Mouse (Mus musculus): ENCODE measurements around the gene Vil1. TPM values are rescaled to one million over a fixed set of nuclear protein-coding genes. Genes with fewer than 3 reads are reported as not detected.

The Vil1 gene
- polyA plus RNA-seq, 1 experiment, result 892 TPM

GRCm38 (mm10) chr1:74380484-74380883, 28.7 kb upstream of the Vil1 start:
- WGBS, result 84% methylated on average over 5 of the region's 5 CpGs
- H3K36me3 ChIP-seq (ENCODE audit: control insufficient read depth, insufficient read depth, low read length), result no peaks in the 10 kb centered on the region
- H3K4me1 ChIP-seq (ENCODE audit: control insufficient read depth, insufficient read depth, insufficient read length, low read length), result peaks cover 7% of the 10 kb centered on the region
- H3K4me3 ChIP-seq (ENCODE audit: low read depth, low read length), result no peak overlapping the region
- no peak overlapping the region for H3K27ac ChIP-seq (ENCODE audit: insufficient read depth, low read depth, low read length)
- TF ChIP-seq CTCF (IDR thresholded peaks at IDR 0.05; ENCODE audit: extremely low read depth, insufficient read length, insufficient replicate concordance, low read depth, low read length) (no peak), POLR2A (IDR thresholded peaks at IDR 0.05; ENCODE audit: low read depth, low read length) (no peak)
- no peaks in the 10 kb centered on the region for H3K27me3 ChIP-seq (ENCODE audit: control insufficient read depth, insufficient read depth, low read length)

DNA sequence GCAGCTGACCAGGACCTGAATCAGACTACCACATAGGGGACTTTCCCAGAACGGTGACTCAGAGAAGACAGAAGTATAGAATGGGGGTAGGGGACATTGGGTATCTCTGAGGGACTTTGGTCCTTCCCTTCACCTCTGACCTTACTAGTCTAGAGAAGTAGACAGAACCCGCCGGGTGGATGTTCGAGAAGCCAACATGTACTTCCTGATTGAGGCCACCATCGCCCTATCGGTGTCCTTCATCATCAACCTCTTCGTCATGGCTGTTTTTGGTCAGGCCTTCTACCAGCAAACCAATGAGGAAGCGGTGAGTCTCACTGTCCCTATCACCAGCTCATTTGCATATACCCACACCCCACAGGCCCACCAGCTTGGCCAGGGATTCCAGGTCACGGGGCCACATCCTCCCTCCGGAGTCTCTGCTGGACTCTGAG, 27.6 kb upstream of the Vil1 start:
- peaks cover 7% of the 10 kb centered on the region for H3K4me1 ChIP-seq (ENCODE audit: control insufficient read depth, insufficient read depth, insufficient read length, low read length)
- no peak overlapping the region for H3K27ac ChIP-seq (ENCODE audit: insufficient read depth, low read depth, low read length)
- TF ChIP-seq POLR2A (IDR thresholded peaks at IDR 0.05; ENCODE audit: low read depth, low read length) (no peak), CTCF (IDR thresholded peaks at IDR 0.05; ENCODE audit: extremely low read depth, insufficient read length, insufficient replicate concordance, low read depth, low read length) (no peak)
- no peaks in the 10 kb centered on the region for H3K27me3 ChIP-seq (ENCODE audit: control insufficient read depth, insufficient read depth, low read length)
- 80% methylated on average over 10 of the region's 10 CpGs for WGBS
- no peaks in the 10 kb centered on the region for H3K36me3 ChIP-seq (ENCODE audit: control insufficient read depth, insufficient read depth, low read length)
- no peak overlapping the region for H3K4me3 ChIP-seq (ENCODE audit: low read depth, low read length)

- Histone ChIP-seq H3K36me3 (ENCODE audit: control insufficient read depth, insufficient read depth, low read length) (no peaks in the 10 kb centered on the region), H3K4me3 (ENCODE audit: low read depth, low read length) (no peak overlapping the region), H3K27me3 (ENCODE audit: control insufficient read depth, insufficient read depth, low read length) (no peaks in the 10 kb centered on the region), H3K4me1 (ENCODE audit: control insufficient read depth, insufficient read depth, insufficient read length, low read length) (peaks cover 9% of the 10 kb centered on the region), H3K27ac (ENCODE audit: insufficient read depth, low read depth, low read length) (no peak overlapping the region)
- TF ChIP-seq POLR2A (IDR thresholded peaks at IDR 0.05; ENCODE audit: low read depth, low read length) (no peak), CTCF (IDR thresholded peaks at IDR 0.05; ENCODE audit: extremely low read depth, insufficient read length, insufficient replicate concordance, low read depth, low read length) (no peak)
- WGBS, result 67% methylated on average over 13 of the region's 13 CpGs
These were observed 25.8 kb upstream of the Vil1 start for GRCm38 (mm10) chr1:74383385-74383784.

DNA sequence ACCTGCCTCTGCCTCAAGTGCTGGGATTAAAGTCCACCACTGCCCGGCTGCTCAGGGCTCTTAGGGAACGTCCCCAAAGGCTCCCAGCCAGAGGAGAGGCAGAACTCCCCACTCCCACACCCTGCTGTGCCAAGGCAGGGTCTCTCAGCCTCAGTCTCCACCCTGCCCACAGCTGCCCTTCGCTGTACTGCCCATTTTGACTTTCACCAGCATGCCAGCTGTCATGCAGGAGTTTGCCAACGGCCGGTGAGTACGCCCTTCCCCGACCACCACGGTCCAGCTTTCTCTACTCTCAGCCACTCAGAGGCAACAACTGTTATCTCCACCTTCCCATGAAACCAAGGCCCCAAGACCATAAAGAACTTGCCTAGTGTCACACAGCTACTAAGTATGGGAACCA, 24.7 kb upstream of the Vil1 start:
- H3K27ac ChIP-seq (ENCODE audit: insufficient read depth, low read depth, low read length), result no peak overlapping the region
- no peaks in the 10 kb centered on the region for H3K27me3 ChIP-seq (ENCODE audit: control insufficient read depth, insufficient read depth, low read length)
- WGBS, result 73% methylated on average over 8 of the region's 8 CpGs
- no peaks in the 10 kb centered on the region for H3K36me3 ChIP-seq (ENCODE audit: control insufficient read depth, insufficient read depth, low read length)
- H3K4me3 ChIP-seq (ENCODE audit: low read depth, low read length), result no peak overlapping the region
- peaks cover 6% of the 10 kb centered on the region for H3K4me1 ChIP-seq (ENCODE audit: control insufficient read depth, insufficient read depth, insufficient read length, low read length)
- TF ChIP-seq POLR2A (IDR thresholded peaks at IDR 0.05; ENCODE audit: low read depth, low read length) (no peak), CTCF (IDR thresholded peaks at IDR 0.05; ENCODE audit: extremely low read depth, insufficient read length, insufficient replicate concordance, low read depth, low read length) (no peak)

GRCm38 (mm10) chr1:74385064-74385463, 24.1 kb upstream of the Vil1 start:
- Histone ChIP-seq H3K4me3 (ENCODE audit: low read depth, low read length) (no peak overlapping the region), H3K36me3 (ENCODE audit: control insufficient read depth, insufficient read depth, low read length) (no peaks in the 10 kb centered on the region), H3K4me1 (ENCODE audit: control insufficient read depth, insufficient read depth, insufficient read length, low read length) (peaks cover 10% of the 10 kb centered on the region), H3K27me3 (ENCODE audit: control insufficient read depth, insufficient read depth, low read length) (no peaks in the 10 kb centered on the region), H3K27ac (ENCODE audit: insufficient read depth, low read depth, low read length) (no peak overlapping the region)
- WGBS, result 91% methylated on average over 10 of the region's 10 CpGs
- TF ChIP-seq POLR2A (IDR thresholded peaks at IDR 0.05; ENCODE audit: low read depth, low read length) (no peak), CTCF (IDR thresholded peaks at IDR 0.05; ENCODE audit: extremely low read depth, insufficient read length, insufficient replicate concordance, low read depth, low read length) (no peak)

DNA sequence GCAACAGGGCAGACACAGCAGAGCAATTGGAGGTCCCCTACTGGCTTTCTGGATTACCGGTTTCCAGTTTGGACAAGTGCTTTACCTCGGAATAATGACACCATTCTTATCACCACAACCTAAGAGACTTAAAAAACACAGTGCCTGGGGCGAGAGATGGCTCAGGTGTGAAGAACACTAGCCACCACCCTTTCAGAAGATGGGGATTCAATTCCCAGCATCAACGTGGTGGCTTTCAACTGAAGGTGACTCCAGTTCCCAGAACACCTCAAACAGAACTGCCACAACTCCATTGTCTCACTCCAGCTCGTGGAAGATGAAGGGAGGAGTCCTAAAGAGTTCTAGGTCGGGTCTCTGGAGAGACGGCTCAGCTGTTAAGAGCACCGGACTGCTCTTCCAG, 23.6 kb upstream of the Vil1 start:
- peaks cover 10% of the 10 kb centered on the region for H3K4me1 ChIP-seq (ENCODE audit: control insufficient read depth, insufficient read depth, insufficient read length, low read length)
- no peaks in the 10 kb centered on the region for H3K27me3 ChIP-seq (ENCODE audit: control insufficient read depth, insufficient read depth, low read length)
- H3K27ac ChIP-seq (ENCODE audit: insufficient read depth, low read depth, low read length), result no peak overlapping the region
- H3K36me3 ChIP-seq (ENCODE audit: control insufficient read depth, insufficient read depth, low read length), result no peaks in the 10 kb centered on the region
- H3K4me3 ChIP-seq (ENCODE audit: low read depth, low read length), result no peak overlapping the region
- 90% methylated on average over 8 of the region's 8 CpGs for WGBS
- TF ChIP-seq CTCF (IDR thresholded peaks at IDR 0.05; ENCODE audit: extremely low read depth, insufficient read length, insufficient replicate concordance, low read depth, low read length) (no peak), POLR2A (IDR thresholded peaks at IDR 0.05; ENCODE audit: low read depth, low read length) (no peak)

- no peaks in the 10 kb centered on the region for H3K27me3 ChIP-seq (ENCODE audit: control insufficient read depth, insufficient read depth, low read length)
- TF ChIP-seq CTCF (IDR thresholded peaks at IDR 0.05; ENCODE audit: extremely low read depth, insufficient read length, insufficient replicate concordance, low read depth, low read length), result no peak
- no peak for TF ChIP-seq POLR2A (IDR thresholded peaks at IDR 0.05; ENCODE audit: low read depth, low read length)
- no peaks in the 10 kb centered on the region for H3K36me3 ChIP-seq (ENCODE audit: control insufficient read depth, insufficient read depth, low read length)
- peak overlapping the region; percentile 98 for H3K4me3 ChIP-seq (ENCODE audit: low read depth, low read length)
- 37% methylated on average over 7 of the region's 10 CpGs for WGBS
- H3K4me1 ChIP-seq (ENCODE audit: control insufficient read depth, insufficient read depth, insufficient read length, low read length), result peaks cover 8% of the 10 kb centered on the region
- H3K27ac ChIP-seq (ENCODE audit: insufficient read depth, low read depth, low read length), result peak overlapping the region; percentile 91
These were observed 22.8 kb upstream of the Vil1 start for GRCm38 (mm10) chr1:74386363-74386713.

Data from small intestine, adult 2 months (tissue).